Mouse (Mus musculus) spleen, adult 10 weeks (tissue): ENCODE data around the gene Actr6. TPM values are rescaled to one million over a fixed set of nuclear protein-coding genes. Genes with fewer than 3 reads are reported as not detected.

ENCODE experiments used
- polyA plus RNA-seq: library from polyadenylated mRNA; stranded (reverse); fragments of 350-450 nt; fragmentation: Illumina TruSeq; extraction: RNeasy Lipid Tissue Mini Kit (QIAGEN cat#74804); gene quantifications from one replicate; pipeline ENCODE4 v1.2.3, GENCODE M21; 2015; ENCODE audit warnings: low replicate concordance; ENCODE audit not compliant: insufficient read depth

The Actr6 gene
- 24.2 TPM for polyA plus RNA-seq

GRCm38 (mm10) chr10:89732001-89732794, at the start of gene Actr6:
Actr6 (minus strand) TSS chr10:89732295.

GRCm38 (mm10) chr10:89744871-89745665, 13.0 kb upstream of the Actr6 start, which contains the start of gene Uhrf1bp1l:
Uhrf1bp1l (plus strand) TSS chr10:89744991.

GRCm38 (mm10) chr10:89686139-89686808, 45.8 kb downstream of the Actr6 start, which contains the start of gene Scyl2:
Scyl2 (minus strand) TSS chr10:89686285.

Other genes starting within 250 kb of the Actr6 start
- gene Nr1h4, start 198.7 kb downstream of the Actr6 start, polyA plus RNA-seq, result not detected
- 0.11 TPM for gene Slc17a8, start 111.0 kb downstream of the Actr6 start, polyA plus RNA-seq
- 32.7 TPM for gene Scyl2, start 46.0 kb downstream of the Actr6 start, polyA plus RNA-seq
- 37.1 TPM for gene Uhrf1bp1l, start 12.7 kb upstream of the Actr6 start, polyA plus RNA-seq
- 0.11 TPM for gene Anks1b, start 141.2 kb upstream of the Actr6 start, polyA plus RNA-seq